Mouse (Mus musculus): ENCODE results near the gene Ccdc155. TPM values are rescaled to one million over a fixed set of nuclear protein-coding genes. Genes with fewer than 3 reads are reported as not detected.
"Not testable (repeated sequence)": the region's sequence is repeated elsewhere in the genome, so short reads cannot be mapped to it uniquely, and the experiment has no call there.

Ccdc155 gene
- polyA plus RNA-seq, 1 experiment = 0.70 TPM

DNA sequence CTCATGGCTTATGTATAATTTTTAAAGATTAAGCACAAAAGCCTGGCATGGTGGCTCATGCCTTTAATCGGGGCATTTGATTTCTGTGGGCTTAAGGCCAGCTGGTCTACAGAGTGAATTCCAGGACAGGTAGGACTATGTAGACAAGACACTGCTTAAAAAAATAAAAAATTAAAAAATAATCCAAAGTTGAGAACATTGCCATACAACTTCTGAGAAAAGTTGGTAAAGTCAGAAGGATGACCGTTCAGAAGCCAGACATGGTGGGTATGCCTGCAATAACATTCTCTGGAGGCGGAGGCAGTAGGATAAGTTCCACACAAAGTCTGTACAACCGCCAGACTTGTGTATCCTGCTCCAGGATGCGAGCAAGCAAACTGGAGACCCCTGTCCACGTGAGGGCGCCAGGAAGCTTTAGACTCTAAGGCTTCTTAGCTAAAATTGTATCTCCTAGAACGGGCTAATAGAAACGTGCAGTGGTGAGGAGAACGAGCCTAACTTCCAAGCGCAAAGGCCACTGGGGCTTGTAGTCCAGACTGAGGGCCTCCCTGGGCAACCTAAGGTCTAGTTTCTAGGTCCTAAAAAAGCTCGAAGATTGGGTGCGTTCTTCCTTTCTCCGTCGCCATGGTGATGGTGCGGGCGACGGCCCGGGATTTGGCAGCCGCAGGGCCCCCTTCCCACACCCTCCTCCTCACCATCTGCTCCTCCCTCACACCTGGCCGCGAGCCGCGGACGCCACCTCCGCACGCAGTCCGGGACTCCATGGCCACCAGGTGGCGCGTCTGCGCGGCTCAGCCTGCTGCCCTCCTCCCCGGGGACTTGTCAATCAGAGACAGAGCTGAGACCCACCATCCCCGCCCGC, 42.8 kb downstream of the Ccdc155 start:
- TF ChIP-seq POLR2A (IDR thresholded peaks at IDR 0.05; ENCODE audit: borderline replicate concordance, extremely low read depth, insufficient read depth, insufficient read length, poor library complexity, severe bottlenecking) = no peak
- peak; percentile 88 for TF ChIP-seq CTCF (IDR thresholded peaks at IDR 0.05; ENCODE audit: borderline replicate concordance, extremely low read depth, insufficient read depth, insufficient read length)
- DNase-seq (ENCODE audit: low read depth) = peak; percentile 97

DNA sequence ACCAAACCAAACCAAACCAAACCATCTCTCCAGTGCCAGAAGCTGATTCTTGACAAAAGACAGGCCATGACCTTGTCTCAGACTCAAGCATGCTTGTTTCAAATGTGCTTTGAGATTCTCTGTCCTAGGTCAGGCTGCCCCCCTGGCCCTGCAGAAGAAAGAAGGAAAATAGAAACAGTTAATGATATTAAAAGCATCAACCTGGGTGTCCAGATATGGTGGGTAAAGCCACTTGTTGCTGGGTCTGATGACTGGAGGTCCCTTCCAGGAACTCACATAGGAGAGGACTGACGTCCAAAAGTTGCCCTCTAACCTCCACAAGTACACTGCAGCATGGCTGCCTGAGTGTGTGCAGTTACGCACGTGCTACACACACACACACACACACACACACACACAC, 43.8 kb downstream of the Ccdc155 start:
- no peak for DNase-seq (ENCODE audit: low read depth)
- TF ChIP-seq POLR2A (IDR thresholded peaks at IDR 0.05; ENCODE audit: borderline replicate concordance, extremely low read depth, insufficient read depth, insufficient read length, poor library complexity, severe bottlenecking) = no peak
- TF ChIP-seq CTCF (IDR thresholded peaks at IDR 0.05; ENCODE audit: borderline replicate concordance, extremely low read depth, insufficient read depth, insufficient read length) = no peak

DNA sequence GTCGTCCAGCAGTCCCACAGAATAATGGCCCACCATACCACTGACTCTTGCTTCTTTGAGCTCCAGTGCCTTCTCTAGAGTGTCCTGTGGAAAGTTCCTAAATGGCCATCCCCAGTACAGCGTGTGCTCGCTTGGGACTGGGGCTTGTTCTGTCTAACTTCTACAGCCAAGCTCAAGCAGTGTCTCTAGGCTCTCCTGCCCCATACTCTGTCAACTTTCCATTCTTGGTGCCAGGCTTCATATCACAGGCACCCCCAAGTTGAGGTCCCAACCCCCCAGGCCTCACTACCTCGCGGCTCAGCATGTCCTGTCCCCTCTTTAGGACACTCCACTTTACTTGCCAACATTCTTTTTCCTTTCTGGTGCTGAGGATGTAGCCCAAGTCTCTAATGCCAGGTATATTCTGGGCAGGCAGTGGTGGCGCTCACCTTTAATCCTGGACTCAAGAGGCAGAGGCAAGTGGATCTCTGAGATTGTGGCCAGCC, 44.3 kb downstream of the Ccdc155 start:
- DNase-seq (ENCODE audit: low read depth) = no peak
- no peak for TF ChIP-seq CTCF (IDR thresholded peaks at IDR 0.05; ENCODE audit: borderline replicate concordance, extremely low read depth, insufficient read depth, insufficient read length)

DNA sequence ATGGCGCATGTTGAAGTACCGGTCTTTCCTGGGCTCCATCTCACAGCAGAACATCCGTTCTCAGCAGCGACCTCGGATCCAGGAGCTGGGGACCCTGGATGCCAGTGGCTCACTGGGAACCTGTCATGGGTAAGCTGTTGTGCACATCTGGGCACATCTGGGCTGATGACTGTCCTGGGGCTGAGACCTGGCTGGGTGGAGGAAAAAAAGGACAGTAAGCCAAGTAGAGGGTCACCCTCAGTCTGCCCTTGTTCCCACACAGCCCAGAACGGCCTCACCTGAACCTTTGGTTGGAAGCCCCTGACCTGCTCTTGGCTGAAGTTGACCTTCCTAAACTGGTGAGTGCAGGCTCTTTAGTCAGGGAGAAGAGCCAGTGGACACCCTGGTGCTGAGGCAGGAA, 45.7 kb downstream of the Ccdc155 start:
- DNase-seq (ENCODE audit: low read depth) = no peak
- TF ChIP-seq CTCF (IDR thresholded peaks at IDR 0.05; ENCODE audit: borderline replicate concordance, extremely low read depth, insufficient read depth, insufficient read length) (no peak), POLR2A (IDR thresholded peaks at IDR 0.05; ENCODE audit: borderline replicate concordance, extremely low read depth, insufficient read depth, insufficient read length, poor library complexity, severe bottlenecking) (no peak)

DNA sequence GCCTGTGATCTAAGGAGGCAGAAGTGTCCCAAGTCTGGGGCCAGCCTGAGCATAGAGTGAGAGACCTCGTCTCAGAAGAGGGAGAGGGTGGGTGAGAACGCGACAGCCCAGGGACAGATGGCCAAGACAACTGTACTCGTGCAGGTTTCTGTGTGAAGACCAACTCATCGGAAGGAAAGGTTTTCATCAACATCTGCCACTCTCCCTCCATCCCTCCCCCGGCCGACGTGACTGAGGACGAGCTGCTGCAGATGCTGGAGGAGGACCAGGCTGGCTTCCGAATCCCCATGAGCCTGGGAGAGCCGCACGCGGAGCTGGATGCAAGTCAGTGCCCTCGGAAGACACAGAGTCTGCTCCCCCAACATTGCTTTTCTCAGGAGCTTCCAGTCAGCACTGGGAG, 47.2 kb downstream of the Ccdc155 start:
- no peak for DNase-seq (ENCODE audit: low read depth)
- TF ChIP-seq CTCF (IDR thresholded peaks at IDR 0.05; ENCODE audit: borderline replicate concordance, extremely low read depth, insufficient read depth, insufficient read length) = no peak
- TF ChIP-seq POLR2A (IDR thresholded peaks at IDR 0.05; ENCODE audit: borderline replicate concordance, extremely low read depth, insufficient read depth, insufficient read length, poor library complexity, severe bottlenecking) = no peak

DNA sequence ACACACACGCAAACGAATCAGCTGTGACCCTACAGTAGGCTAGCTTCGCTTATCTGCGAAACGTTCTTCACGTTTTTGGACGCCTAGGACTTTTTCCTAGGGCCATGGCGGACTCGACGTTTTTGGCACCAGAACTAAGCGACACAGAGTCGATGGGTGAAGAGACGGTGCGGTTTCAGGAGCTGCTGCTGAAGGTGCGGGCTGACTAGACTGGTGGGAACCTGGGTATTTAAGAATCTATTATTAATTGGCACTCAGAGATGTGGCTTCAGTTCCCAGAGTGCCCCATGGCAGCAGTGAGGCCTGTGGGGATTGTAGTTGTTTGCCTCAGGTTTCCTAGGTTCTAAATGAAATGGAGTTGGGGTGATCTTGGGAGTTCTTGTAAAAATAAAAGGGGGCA, 48.5 kb downstream of the Ccdc155 start:
- no peak for TF ChIP-seq POLR2A (IDR thresholded peaks at IDR 0.05; ENCODE audit: borderline replicate concordance, extremely low read depth, insufficient read depth, insufficient read length, poor library complexity, severe bottlenecking)
- TF ChIP-seq CTCF (IDR thresholded peaks at IDR 0.05; ENCODE audit: borderline replicate concordance, extremely low read depth, insufficient read depth, insufficient read length) = no peak
- DNase-seq (ENCODE audit: low read depth) = no peak

DNA sequence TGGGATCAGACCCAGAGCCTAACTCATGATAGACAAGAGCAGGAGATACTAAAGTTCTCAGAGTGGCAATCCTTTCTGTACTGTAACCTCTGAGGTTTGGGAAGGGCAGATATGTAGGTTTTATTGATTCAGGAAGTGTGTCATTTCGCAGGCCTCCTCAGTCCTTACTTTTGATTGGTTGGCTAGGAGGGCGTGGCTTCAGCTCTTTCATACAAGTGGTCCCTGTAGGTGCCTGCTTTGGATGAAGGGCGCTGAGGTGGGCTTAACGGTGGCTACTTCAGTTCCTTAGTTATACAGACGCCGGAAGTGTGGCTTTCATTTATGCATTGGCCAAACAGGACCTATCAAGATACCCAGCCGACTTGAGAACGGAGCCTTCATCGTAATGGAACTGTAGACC, 49.1 kb downstream of the Ccdc155 start:
- TF ChIP-seq CTCF (IDR thresholded peaks at IDR 0.05; ENCODE audit: borderline replicate concordance, extremely low read depth, insufficient read depth, insufficient read length) (no peak), POLR2A (IDR thresholded peaks at IDR 0.05; ENCODE audit: borderline replicate concordance, extremely low read depth, insufficient read depth, insufficient read length, poor library complexity, severe bottlenecking) (no peak)
- DNase-seq (ENCODE audit: low read depth) = no peak

DNA sequence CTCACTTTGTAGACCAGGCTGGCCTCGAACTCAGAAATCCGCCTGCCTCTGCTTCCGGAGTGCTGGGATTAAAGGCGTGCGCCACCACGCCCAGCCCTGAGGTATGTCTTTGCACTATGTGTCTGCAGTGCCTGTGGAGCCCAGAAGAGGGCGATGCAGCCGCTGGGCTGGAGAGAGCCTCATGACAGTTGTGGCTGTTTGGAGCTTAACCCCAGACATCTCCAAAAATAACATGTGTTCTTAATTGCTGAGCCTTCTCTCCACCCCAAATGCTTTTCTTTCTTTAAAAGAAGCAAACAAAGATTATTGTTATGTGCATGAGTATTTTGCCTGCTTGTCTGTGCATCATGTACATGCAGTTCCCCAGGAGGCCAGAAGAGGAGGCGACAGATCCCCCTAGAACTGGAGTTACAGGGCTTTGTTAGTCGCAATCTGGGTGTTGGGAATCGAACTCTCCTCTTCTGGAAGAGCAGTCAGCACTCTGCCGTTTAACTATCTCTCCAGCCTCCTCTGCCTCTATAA, 49.6 kb downstream of the Ccdc155 start:
- TF ChIP-seq CTCF (IDR thresholded peaks at IDR 0.05; ENCODE audit: borderline replicate concordance, extremely low read depth, insufficient read depth, insufficient read length) (peak; percentile 33; the same call in 1 of the 2 replicates), POLR2A (IDR thresholded peaks at IDR 0.05; ENCODE audit: borderline replicate concordance, extremely low read depth, insufficient read depth, insufficient read length, poor library complexity, severe bottlenecking) (no peak)
- DNase-seq (ENCODE audit: low read depth) = peak; percentile 40

DNA sequence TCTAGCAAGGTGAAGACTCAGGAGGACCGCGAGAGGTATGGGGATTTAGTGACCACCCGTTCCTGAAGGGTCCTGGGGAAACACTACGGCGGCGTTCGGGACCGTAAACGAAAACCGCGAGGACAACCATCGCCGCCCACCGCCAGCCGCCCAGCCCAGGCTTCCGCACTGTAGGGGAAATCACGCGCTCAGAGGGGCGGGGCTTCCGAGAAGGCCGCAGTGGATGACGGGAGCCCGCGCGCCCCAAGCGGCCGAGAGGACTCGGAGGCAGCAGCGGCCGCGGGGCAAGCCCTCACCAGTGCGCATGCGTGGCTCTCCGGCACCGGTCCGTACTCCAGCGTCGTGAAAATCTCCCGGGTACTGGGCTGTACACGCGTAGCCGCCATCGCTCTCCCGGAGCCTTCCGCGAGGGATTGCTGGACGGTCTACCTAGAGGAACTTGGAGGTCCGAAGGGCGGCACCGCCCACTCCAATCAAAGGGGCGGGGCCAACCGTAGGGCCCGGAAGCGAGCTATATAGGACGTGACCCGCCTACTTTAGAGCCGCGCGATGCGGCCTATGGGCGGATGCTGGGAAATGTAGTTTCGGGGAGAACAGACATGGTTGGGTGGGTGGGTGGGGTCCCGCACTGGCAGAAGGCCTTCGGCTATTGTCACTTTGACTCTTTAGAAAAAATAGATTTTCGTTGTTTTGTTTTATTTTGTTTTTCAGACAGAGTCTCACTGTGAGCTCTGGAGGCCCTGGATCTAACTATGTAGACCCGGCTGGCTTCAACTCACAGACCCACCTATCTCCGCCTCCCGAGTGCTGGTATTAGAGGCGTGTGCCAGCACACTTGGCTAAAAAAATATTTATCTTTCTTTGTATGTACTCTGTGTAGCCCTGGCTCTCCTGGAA, 50.3 kb downstream of the Ccdc155 start, which contains the start of the genes Pih1d1 and Aldh16a1:
Gene Pih1d1 (plus strand): TSS at position 208 of the 897 bp plus-strand sequence.
Gene Aldh16a1 (minus strand): TSS at position 489 of the 897 bp plus-strand sequence.
- DNase-seq (ENCODE audit: low read depth) = peak; percentile 98
- TF ChIP-seq POLR2A (IDR thresholded peaks at IDR 0.05; ENCODE audit: borderline replicate concordance, extremely low read depth, insufficient read depth, insufficient read length, poor library complexity, severe bottlenecking) (peak; percentile 91), CTCF (IDR thresholded peaks at IDR 0.05; ENCODE audit: borderline replicate concordance, extremely low read depth, insufficient read depth, insufficient read length) (peak; percentile 61)

DNA sequence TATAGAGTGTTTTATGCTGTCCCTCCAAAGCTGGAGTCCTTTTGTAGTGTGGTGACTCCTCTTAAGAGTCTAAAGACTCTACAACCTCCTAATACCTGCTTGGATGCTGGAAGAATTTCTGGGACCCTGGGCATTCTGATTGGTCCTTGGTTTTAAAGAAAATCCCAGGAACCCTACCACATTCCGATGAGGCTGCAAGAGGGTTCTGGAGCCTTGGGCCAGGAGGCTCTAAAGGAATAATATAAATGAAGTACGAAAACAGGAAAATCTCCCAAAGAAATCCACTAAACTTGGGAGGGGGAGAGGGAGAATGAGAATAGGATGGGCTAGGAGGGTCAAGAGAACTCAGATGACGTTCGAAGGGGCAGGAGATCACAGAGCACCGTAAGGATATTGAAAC, 51.1 kb downstream of the Ccdc155 start:
- TF ChIP-seq POLR2A (IDR thresholded peaks at IDR 0.05; ENCODE audit: borderline replicate concordance, extremely low read depth, insufficient read depth, insufficient read length, poor library complexity, severe bottlenecking) = no peak
- no peak for TF ChIP-seq CTCF (IDR thresholded peaks at IDR 0.05; ENCODE audit: borderline replicate concordance, extremely low read depth, insufficient read depth, insufficient read length)
- no peak for DNase-seq (ENCODE audit: low read depth)

DNA sequence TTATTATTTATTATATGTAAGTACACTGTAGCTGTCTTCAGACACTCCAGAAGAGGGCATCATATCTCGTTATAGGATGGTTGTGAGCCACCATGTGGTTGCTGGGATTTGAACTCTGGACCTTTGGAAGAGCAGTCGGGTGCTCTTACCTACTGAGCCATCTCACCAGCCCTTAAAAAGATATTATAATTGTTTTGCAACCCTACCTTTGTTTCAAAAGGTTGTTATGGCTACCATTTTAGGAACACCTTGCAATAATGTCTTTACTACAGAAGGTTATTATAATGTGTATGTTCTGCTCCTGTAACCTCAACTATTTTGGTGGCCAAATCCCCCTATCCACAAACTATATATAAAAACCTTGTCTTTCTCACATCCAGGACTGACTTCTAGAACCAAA, 51.6 kb downstream of the Ccdc155 start:
- not testable (repeated sequence) for DNase-seq (ENCODE audit: low read depth)

All from brain, embryonic 14.5 days (tissue).